Comparison of ENCODE assay signal across 9 mouse cellular contexts in genomic region chr16:92694496-92695106, GRCm38 (mm10).
DNase-seq lines count a peak whose midpoint lies in the region; ATAC-seq and TF ChIP-seq lines count a peak whose summit lies in the region.
"Had no signal": no experiment of that assay in that cellular context is flagged by ENCODE, and none has a peak within 500 bp of the region (broad histone marks: within the 10 kb centered on the region; RNA-seq: fewer than 3 reads in every experiment).

No protein-coding gene starts in this region.

- no peak overlapping the region for H3K9ac ChIP-seq in kidney, embryonic 16.5 days (replicated peaks; ENCODE audit: low read length)
- H3K9ac ChIP-seq in hindbrain, embryonic 11.5 days (ENCODE audit: low read depth, low read length), result no peak overlapping the region

- H3K9me3 ChIP-seq in kidney, embryonic 16.5 days (ENCODE audit: low read length), result no peaks in the 10 kb centered on the region
- no peaks in the 10 kb centered on the region for H3K9me3 ChIP-seq in hindbrain, embryonic 11.5 days (ENCODE audit: control insufficient read depth, low read length)

- no peak for TF ChIP-seq CTCF in bone marrow macrophage, adult 2 months (IDR thresholded peaks at IDR 0.05; ENCODE audit: low read depth, low read length)

- peak overlapping the region; percentile 45 for H3K4me2 ChIP-seq in kidney, embryonic 16.5 days (replicated peaks; ENCODE audit: low read depth, low read length)
- H3K4me2 ChIP-seq in hindbrain, embryonic 11.5 days (replicated peaks; ENCODE audit: low read depth, low read length), result no peak overlapping the region

- H3K4me1 ChIP-seq in kidney, embryonic 16.5 days (ENCODE audit: insufficient read depth, low read length), result peaks cover 32% of the 10 kb centered on the region
- peaks cover 31% of the 10 kb centered on the region for H3K4me1 ChIP-seq in bone marrow macrophage, adult 2 months (ENCODE audit: control insufficient read depth, insufficient read depth, low read length)
- H3K4me1 ChIP-seq in hindbrain, embryonic 11.5 days (replicated peaks; ENCODE audit: control insufficient read depth, insufficient read depth, low read length), result peaks cover 12% of the 10 kb centered on the region

- ATAC-seq in kidney, embryonic 16.5 days (ENCODE audit: low FRiP score, low TSS enrichment), result no peak
- ATAC-seq in hindbrain, embryonic 11.5 days (ENCODE audit: low FRiP score), result no peak
- ATAC-seq in granulocyte monocyte progenitor cell, adult 5-6 weeks (replicated peaks; ENCODE audit: poor library complexity, severe bottlenecking), result no peak
- no peak for ATAC-seq in activated CD4-positive, CD25-positive, alpha-beta regulatory T cell, adult 4 months

- no peaks in the 10 kb centered on the region for H3K36me3 ChIP-seq in kidney, embryonic 16.5 days (ENCODE audit: insufficient read depth, low read length)
- H3K36me3 ChIP-seq in hindbrain, embryonic 11.5 days (ENCODE audit: control insufficient read depth, insufficient read depth, low read length), result no peaks in the 10 kb centered on the region
- H3K36me3 ChIP-seq in macrophage (ENCODE audit: inconsistent target), result peaks cover 23% of the 10 kb centered on the region

- peaks cover 94% of the 10 kb centered on the region for H3K79me2 ChIP-seq in macrophage (ENCODE audit: inconsistent target)

- H3K27me3 ChIP-seq in kidney, embryonic 16.5 days (ENCODE audit: insufficient read depth, low read length), result peaks cover 54% of the 10 kb centered on the region
- peaks cover 65% of the 10 kb centered on the region for H3K27me3 ChIP-seq in hindbrain, embryonic 11.5 days (ENCODE audit: control insufficient read depth, insufficient read depth, low read length)

- no peak for TF ChIP-seq POLR2A in bone marrow macrophage, adult 2 months (IDR thresholded peaks at IDR 0.05; ENCODE audit: borderline replicate concordance, low read depth, low read length)

- no peak for DNase-seq in kidney, adult 18-20 months
- DNase-seq in hindbrain, embryonic 11.5 days (ENCODE audit: low spot score), result peak; percentile 54
- DNase-seq: cerebellum, postnatal 36 days; right cerebral cortex, postnatal 14 days had no signal

- H3K4me3 ChIP-seq in kidney, embryonic 16.5 days (ENCODE audit: low read length), result peak overlapping the region; percentile 36
- H3K4me3 ChIP-seq in bone marrow macrophage, adult 2 months (ENCODE audit: insufficient read depth, low read length), result peak overlapping the region; percentile 41
- H3K4me3 ChIP-seq in hindbrain, embryonic 11.5 days (ENCODE audit: low read depth, low read length), result peak overlapping the region; percentile 27
- H3K4me3 ChIP-seq in macrophage (ENCODE audit: inconsistent target), result peak overlapping the region; percentile 4

- no peak overlapping the region for H3K27ac ChIP-seq in kidney, embryonic 16.5 days (ENCODE audit: low read length)
- no peak overlapping the region for H3K27ac ChIP-seq in bone marrow macrophage, adult 2 months (ENCODE audit: insufficient read depth, low read depth, low read length)
- no peak overlapping the region for H3K27ac ChIP-seq in hindbrain, embryonic 11.5 days (ENCODE audit: low read depth, low read length)
- H3K27ac ChIP-seq in macrophage, result no peak overlapping the region

- 5% methylated on average over 16 of the region's 19 CpGs for WGBS in kidney, embryonic 16.5 days
- 2% methylated on average over 16 of the region's 19 CpGs for WGBS in hindbrain, embryonic 11.5 days
- WGBS in macrophage (ENCODE audit: missing documents), result 69% methylated on average over 11 of the region's 19 CpGs
